Mouse (Mus musculus): Measurements from ENCODE around the gene Rabep2. TPM values are rescaled to one million over a fixed set of nuclear protein-coding genes. Genes with fewer than 3 reads are reported as not detected.
A peak's percentile ranks its signal among the peaks of the same experiment; 100 is the strongest.
"Not testable (repeated sequence)": the region's sequence is repeated elsewhere in the genome, so short reads cannot be mapped to it uniquely, and the experiment has no call there.

Gene Rabep2
- total RNA-seq, 1 experiment from 2014 or later, result 82.6 TPM

DNA sequence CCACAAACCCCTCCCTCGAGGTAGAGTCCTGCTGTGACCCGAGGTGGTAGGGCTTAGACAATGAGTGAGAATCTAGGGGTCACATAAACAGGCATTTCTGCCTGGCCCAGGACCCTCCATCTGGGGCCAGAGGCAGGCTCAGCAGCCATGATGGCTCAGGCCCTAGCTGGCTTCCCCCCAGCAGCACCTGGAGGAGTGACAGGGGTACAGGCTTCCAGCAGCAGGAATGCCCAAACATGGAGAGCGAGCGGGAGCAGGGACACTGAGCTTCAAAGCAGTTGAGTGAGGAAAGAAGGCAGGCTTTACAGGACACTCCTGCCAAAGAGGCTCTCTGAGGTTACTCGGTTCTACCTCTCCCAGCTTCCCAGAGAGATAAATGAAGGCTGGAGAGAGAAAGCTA is 36.3 kb downstream of the Rabep2 start:
- DNase-seq, result no peak

DNA sequence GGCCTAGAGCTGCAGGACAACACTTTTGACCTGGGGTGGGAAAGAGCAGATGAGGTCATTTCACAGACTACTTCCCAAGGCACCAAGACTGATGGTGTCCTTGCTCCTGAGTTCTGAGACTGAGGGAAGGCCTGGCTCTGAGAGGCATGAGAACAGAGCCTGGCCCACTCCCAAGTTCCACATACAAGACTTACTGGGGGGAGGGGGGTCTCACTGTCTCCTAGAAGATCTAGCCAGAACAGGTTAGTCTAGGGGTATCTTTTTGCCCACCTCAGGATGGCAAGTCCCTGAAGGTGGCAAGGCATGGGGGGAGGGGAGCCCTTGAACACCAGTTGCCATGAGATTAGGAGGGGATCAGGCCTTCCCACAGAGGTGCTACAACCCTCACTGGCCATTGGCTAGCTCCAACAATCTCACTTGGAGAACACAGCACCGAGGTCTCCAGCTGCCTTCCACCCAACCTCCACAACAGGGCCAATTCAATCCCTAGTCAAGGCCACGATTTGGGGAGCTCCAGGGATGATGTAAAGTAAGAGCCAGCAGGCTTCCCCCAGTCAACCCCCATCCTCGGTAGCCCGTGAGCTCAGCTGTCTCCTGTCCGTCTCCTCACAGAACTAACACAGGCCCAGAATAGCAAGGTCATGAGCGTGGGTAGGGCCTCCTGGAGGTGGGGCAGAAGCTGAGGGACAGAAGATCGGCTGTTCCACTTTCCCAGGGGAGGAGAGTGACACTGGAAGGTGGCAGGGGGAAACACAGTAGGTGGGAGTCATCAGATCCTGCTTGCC is 36.9 kb downstream of the Rabep2 start:
- DNase-seq, result peak; percentile 31

DNA sequence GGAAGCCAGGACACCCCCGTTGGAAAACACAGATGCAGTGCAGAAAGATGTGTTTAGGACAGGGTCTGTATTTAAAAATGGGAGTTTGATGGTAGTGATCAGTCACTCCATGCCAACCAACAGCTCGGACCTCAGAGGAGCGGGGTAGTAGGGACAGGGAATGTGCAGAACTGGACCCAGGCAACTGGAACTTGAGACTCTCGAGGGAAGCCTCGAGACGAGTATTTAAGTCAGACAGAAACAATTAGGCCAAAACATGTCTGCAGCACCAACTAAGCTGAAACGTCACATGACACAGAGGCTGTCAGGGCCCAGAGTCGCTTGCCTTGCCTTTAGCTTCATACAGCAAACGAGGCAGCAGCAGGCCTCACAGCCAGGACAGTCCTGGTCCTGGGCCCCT is 37.6 kb downstream of the Rabep2 start:
- DNase-seq, result no peak

DNA sequence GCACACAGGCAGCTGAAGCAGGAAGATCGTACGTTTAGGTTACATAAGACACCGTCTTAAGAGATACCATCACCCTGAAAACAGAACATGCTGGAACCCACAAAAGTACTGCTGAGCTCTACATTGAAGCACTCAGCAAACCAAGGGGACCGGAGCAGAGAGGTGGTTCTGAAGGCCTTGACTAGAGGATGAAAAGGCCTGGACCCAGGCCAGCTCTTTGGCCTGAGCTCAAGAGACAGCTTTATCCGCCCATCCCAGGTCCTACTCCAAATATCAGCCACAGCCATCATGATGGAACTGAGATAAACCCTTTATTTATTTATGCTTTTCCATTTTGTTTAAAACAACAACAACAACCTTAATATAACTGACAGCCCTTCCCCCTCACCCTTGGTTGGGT is 38.1 kb downstream of the Rabep2 start:
- peak; percentile 45 for DNase-seq

DNA sequence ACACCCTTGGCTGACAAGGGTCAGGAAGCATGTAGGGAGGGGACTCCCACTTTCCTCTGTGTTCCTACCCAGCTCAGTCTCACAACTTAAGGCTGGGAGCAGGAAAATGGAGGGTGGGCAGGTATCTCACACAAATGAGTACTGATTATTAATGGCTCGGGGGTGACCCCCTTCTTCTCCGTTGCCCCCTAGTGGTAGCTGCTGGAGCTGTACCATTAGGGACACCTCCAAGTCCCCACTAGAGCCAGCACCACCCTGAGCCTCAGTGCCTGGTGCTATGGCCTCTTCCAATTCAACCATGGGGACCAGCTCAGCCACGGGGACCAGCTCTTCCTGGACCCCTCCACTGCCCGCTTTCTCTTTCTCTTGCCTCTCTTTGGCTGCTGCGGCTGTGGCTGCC is 38.7 kb downstream of the Rabep2 start:
- DNase-seq, result peak; percentile 63

DNA sequence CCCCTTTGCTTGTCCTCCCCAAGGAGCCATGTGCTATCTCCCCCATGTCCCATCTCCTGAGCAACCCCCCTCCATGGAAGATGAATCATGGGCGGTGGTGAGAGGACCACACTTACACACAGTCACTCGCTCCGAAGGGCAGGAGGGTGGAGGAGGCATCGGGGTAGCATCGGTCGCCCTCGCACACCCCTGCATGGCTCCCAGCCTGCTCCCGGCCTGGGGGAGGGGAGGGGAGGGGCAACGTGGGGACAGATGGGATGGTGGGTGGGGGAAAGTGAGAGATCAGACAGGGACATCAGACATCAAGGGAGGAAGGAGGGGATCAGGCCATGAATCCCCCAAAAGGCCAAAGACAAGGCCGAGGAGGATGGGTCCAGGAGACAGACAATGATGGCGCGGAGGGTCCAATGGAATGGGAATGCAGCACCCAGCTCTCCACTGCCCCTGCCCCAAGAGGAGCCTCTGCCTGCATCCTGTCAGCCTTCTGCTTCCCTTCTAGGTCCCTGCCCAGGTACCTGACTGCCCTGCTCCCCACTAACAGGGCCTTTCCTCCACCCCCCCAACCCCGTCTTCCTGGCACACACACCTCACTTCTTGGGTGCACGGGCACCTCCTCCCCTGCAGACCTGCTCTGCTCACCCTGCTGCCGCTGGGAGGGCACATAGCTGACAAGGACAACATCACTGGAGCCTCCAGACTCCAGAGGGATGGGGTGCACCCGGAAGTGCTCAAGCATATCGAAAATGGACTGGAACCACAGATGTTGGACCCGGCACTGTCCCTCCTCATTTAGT is 39.5 kb downstream of the Rabep2 start:
- DNase-seq, result no peak

DNA sequence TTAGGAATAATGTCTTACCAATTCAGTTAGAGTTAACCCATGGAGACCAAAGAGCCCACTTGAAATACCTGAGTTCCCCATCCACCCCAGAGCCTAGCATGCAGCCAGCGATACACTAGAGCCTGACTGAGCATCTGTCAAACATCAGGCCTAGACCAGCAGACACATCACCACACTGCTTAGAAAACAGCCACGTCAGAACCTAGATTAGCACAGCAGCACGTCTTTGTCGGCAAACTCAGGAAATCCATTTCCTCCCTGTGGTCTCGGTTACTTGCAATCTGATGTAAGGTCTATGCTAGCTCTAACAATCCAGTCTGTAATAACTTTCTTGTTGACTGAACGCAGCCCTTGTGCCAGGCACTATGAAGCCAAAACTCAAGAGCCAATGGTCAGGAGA is 41.5 kb downstream of the Rabep2 start:
- no peak for DNase-seq

DNA sequence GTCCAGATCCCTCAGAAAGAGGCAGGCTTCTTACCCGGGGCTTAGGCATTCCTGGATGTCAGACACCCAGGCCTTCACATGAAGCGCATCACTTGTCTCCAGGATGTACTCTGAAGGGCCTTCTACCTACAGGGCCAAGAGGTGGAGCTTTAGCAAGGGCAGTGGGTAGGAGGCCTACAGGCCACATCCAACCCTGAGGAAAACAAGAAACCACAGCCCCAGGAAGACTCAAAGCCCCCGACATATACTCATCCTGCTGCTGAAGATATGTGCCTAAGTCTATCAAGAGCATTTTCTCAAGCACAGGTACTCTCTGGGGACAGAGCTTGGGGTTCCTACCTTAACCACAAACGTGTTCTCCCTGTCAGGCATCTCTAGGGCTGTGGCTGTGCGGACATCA is 42.8 kb downstream of the Rabep2 start:
- DNase-seq, result no peak

DNA sequence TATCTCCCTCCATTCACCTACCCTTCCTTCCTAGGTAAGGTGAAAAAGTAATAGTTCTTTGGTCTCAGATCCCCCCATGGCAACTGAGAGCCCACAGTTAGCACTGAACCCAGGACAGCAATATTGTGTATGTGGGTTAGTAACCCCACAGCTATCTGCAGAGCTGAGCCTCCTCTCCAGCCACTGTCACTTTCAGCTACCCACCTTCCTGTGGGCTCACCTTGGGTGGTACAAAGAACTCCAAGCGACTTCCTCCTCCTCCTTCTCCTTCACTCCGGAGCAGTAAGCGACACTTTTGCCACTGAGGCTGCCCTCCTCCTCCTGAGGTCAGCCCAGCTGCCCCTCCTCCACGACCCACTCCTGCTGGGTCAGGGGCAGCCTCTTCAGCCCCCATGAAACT is 43.3 kb downstream of the Rabep2 start:
- DNase-seq, result no peak

DNA sequence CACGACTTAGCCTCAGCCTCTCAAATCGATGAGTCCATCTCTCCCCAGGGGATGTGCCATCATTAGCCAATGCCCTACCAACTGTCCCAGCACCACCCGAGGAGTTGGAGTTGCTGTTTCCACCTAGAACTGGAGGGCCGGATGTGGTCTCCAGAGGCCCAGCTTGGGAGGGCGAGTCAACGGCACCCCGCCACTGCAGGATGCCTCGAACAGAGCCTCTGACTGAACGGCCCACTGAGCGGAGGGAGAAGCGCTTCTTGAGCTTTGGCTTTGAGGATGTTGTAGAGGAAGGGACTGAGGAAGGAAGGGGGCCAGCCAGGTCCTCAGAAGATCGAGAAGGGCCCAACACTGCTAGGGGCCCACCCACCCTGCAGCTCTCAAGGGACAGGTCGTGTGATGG is 43.7 kb downstream of the Rabep2 start:
- DNase-seq, result no peak

DNA sequence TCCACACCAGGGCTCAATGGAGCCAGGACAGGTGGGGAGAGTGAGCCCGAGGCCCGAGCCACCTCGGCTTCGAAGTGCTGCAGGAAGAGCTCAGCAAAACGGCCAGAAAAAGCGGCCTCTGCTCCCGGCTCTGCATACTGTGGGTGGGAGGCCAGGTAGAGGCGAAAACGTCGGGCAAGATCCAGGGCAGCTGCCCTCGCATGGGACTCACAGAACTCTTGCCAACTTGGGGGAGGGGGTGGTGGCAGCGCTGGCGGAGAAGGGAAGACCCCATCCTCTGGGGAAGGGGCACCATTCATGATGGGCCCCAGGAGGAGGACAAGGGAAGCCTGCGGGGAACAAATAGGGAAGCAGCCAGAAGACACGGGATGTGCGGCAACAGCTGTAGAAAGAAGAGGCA is 44.2 kb downstream of the Rabep2 start:
- DNase-seq, result no peak

DNA sequence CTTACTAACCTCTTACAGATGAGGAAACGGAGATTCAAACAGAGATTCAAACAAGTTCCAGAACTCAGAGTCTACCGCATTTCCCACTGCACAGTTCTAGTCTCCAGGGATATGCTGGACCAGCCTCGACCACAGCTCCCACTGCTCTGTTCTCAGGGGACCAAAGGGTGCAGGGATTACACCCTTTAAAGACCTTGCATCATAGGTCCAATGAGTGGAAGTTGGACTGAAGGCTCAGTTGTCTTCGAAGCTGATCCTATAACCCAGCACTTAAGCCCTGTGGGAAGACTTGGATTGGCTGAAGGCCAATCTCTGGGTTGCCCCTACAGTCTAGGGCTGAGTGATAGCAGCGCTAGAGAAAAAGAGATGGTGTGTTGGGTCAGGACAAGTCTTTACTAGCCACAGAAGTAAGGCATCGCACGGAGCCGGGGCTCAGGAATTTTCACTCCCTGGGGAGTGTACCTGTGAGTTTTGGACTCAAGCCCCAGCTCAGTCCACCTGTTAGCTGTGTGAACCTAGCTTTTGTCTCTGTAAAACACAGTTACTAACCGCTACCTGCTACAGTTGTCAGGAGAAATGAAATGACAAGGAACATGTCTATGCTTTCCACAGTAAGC is 45.0 kb downstream of the Rabep2 start:
- DNase-seq, result no peak

DNA sequence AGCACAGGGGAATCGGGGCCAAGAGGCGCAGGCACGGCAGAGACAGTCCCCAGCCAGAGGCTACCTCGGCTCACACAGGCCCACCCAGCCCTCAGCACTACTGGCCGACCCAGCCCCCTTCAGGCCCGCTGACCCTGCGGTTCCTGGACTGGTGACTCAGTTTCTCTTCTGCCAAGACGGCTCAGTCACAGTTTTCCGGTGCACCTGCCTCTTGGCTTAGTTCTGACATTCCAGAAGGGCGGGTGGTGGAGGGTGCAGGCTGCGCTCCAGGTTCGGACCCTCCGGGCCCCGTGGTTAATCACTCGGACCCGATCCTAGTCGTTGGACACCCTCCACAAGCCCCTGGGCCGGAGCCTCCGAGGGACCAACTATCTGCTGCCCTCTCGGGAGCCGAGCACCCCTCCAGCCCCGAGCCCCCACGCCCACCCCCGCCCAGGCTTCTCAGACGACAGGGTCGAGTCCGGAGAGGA is 46.0 kb downstream of the Rabep2 start:
- no peak for DNase-seq

DNA sequence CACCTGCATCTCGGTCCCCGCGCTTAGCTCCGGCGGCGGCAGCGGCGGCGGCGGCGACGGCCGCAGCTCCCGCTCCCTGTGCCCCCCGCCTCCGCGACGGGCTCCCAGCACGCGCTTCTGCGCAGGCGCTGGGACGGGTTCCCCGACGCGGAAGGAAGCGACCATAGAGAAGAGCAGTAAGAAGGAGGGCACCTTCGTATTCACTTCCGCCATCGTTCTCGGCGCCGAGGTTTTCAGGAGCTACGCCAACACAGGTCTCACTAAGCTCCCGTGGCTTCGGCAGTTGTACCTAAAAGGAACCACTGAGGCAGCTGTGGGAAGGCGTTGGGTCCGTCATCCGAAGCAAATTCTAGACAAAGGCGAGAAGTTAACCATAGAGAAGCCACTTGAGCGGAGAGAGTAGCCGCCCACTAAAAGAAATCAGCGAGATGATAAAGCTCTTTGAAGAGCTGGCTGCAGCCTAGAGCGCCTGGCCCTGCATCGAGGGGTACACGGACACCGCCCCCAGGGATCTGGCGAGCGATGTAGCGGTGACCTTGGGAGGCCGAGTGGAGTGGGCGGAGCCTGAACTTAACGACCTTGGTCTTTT is 46.5 kb downstream of the Rabep2 start, which contains the start of gene Sh2b1:
Sh2b1 (minus strand) TSS at position 432 of the 589 bp plus-strand sequence.
- DNase-seq, result peak; percentile 87

DNA sequence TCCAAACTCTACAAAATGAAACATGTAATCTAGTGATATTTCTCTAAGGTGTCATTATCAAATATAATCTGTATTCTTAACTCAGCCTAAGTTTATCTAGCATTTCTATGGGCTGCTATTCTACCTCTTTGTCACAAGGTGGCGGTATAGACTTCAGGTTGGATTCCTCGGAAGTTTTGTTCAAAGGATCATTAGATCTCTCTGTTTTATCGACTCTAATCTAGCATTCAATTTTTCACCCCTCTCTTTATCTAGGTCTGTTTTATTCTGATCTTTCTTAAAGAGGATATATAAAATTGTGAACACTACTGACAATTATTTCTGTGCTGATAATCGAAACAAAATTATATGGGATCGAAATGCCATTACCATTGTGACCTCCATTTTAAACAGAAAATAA is 53.1 kb downstream of the Rabep2 start:
- DNase-seq, result no peak

DNA sequence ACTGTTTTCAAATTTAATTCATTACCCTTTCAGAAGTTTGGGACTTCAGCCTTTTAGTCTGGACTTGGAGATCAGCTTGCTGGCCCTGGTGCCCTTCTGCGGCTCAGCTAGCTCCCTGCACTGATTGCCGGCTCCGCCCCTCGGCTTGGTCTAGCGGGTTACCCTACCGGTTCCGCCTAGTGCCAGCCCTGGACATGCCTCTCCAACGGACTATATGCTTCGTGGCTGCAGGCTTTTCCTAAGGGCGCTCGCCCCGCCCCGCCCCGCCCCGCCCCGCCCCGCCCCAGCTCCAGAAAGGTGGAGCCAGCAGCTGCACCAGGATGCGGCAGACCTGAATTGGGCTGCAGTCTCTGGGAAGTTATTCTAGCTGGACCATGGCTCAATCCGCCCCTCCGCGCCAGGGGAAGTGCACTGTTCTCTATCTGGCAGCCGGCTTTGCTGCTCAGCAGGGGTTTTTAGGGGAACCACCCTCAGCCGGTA is 53.9 kb downstream of the Rabep2 start:
- DNase-seq, result peak; percentile 92

DNA sequence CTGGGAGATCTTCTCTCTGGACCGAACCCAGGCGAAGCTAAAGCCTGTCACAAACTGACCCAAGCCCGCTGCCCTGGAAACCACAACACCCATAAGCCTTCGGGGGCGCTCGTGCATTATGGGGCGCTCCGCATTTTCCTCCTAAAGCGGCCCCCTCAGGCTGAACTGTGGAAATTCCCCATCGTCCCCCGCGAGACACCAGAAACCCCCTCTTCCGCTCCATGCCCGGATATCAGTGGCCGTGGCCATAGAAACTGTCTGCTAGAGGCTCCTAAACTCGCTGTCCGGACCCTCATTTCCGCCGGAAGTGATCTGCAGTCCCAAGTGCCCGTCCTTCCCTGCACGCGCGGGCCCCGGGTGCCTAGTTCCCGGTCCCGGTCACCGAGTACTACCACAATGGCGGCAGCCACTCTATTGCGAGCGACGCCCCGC is 58.5 kb downstream of the Rabep2 start, which contains the start of gene Tufm:
Tufm (plus strand) TSS at position 310 of the 432 bp plus-strand sequence.
- DNase-seq, result peak; percentile 93

DNA sequence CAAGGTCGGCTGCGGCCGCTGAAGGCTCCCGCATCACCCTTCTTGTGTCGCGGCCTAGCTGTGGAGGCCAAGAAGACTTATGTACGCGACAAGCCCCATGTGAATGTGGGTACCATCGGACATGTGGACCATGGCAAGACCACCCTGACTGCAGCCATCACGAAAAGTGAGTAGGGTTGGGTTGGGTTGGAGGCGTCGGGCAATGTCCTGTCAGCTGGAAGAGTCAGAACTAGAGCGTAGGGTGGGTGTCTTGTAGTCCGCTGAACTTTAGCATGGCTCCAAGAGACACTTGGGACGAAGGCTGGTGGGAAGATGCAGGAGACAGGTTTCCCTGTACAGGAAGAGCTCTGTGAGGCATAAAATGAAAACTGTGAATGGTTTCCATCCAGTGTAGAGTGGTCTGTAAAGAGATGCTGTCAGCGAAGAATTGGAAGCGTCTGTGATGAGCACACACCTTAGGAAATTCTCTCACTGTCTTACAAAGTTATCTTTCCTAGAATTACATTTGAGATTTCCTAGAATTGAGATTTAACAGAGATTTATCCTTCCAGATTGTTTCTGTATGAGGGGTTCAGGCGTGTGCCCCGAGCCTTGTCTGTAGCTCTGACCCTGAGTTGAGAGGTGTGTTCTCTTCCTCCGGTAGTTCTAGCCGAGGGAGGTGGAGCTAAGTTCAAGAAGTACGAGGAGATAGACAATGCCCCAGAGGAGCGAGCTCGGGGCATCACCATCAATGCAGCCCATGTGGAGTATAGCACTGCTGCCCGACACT is 59.2 kb downstream of the Rabep2 start:
- DNase-seq, result not testable (repeated sequence)

DNA sequence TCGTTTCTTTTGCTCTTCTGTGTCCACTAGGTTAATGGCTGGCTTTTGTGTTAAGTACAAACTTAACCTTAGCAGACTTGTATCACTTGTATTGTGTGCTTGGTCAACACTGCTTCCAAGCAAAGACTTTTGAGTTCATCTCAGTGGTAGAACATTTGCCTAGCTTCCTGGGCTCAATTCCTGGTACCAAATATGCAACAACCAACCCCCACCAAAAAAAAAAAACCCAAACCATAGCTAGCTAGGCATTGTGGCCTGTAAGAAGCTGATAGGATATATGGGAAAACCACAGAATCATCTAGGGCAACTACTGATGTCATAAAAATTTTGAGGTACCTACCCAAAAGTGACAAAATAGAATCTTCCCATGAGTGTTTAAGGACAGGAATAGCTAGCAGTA is 62.4 kb downstream of the Rabep2 start:
- no peak for DNase-seq

DNA sequence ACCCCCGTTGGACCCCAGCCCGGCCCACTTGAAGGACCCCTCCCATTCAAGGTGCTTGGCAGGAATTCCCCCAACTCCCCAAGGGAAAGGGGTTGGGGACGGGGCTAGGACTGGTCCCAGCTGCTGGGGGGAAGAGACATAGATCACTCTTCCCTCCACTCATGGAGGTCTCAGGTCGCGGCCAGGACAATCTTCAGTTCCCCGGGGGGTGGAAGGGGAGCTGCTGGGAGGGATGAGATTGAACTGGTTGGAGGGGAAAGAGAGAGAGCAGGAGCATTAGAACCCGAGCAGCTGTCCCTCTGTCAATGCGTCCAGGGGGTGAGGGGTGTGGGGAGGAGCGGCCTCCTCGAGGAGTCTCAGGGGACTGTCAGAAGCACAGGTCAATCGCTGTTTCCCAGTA is 63.4 kb downstream of the Rabep2 start:
- no peak for DNase-seq

DNA sequence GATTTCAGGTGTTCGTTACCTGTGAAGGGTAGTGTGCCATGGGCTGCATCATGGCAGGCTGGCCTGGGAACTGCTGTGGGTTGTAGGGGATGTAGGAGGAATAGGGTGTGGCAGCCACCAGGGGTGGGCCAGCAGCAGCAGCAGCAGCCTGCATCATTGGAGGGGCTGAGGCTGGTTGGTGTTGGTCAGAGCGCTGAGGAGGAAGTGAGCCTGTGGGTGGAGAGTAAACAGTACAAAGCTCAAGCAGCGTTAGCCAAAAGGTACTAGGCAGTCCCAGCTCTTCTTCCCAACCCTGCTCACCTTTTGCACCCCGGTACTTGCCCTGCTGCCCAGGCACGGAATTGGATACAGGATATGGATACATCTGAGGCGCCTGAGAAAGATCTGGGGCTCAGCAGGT is 65.6 kb downstream of the Rabep2 start:
- DNase-seq, result no peak

DNA sequence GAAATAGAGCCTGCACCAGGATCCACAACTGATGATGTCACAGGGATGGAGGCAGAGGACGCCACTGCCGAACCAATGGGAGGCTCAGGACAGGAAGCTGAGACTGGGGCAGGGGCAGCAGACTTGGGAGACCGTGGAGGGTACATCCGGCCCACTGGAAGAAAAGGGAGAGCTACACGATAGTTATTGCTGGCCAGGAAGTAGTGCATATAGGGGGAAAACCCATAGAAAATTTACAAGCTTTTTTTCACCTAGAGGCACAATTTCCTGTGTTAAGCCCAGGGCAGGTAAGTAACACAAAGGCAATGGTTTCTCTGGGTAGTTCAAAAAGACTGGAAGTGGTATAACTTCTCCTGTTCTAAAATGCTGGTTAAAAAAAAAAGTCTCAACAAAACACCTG is 67.9 kb downstream of the Rabep2 start:
- no peak for DNase-seq
